Mouse (Mus musculus) kidney, adult 18-20 months (tissue): Measurements from ENCODE around the gene Myadml2.

Experiments
- DNase-seq: peaks from one replicate; pipeline ENCODE4 v3.0.0; 2021

The Myadml2 gene

GRCm38 (mm10) chr11:120629341-120629730 is 18.6 kb downstream of the Myadml2 start:
- peak; percentile 75 for DNase-seq

GRCm38 (mm10) chr11:120628601-120629340 is 19.2 kb downstream of the Myadml2 start:
- no peak for DNase-seq

- no peak for DNase-seq
Observed at GRCm38 (mm10) chr11:120627468-120628300, 20.3 kb downstream of the Myadml2 start.

- no peak for DNase-seq
Observed at GRCm38 (mm10) chr11:120626785-120627467, 21.0 kb downstream of the Myadml2 start.

GRCm38 (mm10) chr11:120625152-120625775 is 22.7 kb downstream of the Myadml2 start, which contains the start of gene Sirt7:
TSS of gene Sirt7 (minus strand) at chr11:120625240.
- no peak for DNase-seq

GRCm38 (mm10) chr11:120624680-120625111 is 23.3 kb downstream of the Myadml2 start:
- peak; percentile 88 for DNase-seq

GRCm38 (mm10) chr11:120623961-120624679 is 23.8 kb downstream of the Myadml2 start:
- DNase-seq: peak; percentile 79

- no peak for DNase-seq
Observed at GRCm38 (mm10) chr11:120622805-120623204, 25.2 kb downstream of the Myadml2 start.

GRCm38 (mm10) chr11:120620195-120620594 is 27.8 kb downstream of the Myadml2 start:
- no peak for DNase-seq

- DNase-seq: no peak
Observed at GRCm38 (mm10) chr11:120618619-120619535, 29.1 kb downstream of the Myadml2 start.

- DNase-seq: peak; percentile 95
Observed at GRCm38 (mm10) chr11:120617519-120618112, 30.3 kb downstream of the Myadml2 start, which contains the start of gene Pcyt2. TSS of gene Pcyt2 (minus strand) at chr11:120617936.

GRCm38 (mm10) chr11:120616617-120617294 is 31.2 kb downstream of the Myadml2 start:
- peak; percentile 71 for DNase-seq

- DNase-seq: no peak
Observed at GRCm38 (mm10) chr11:120615606-120616203, 32.3 kb downstream of the Myadml2 start.

GRCm38 (mm10) chr11:120615167-120615566 is 32.8 kb downstream of the Myadml2 start:
- DNase-seq: no peak

- no peak for DNase-seq
Observed at GRCm38 (mm10) chr11:120613976-120614375, 34.0 kb downstream of the Myadml2 start.

GRCm38 (mm10) chr11:120613481-120613972 is 34.4 kb downstream of the Myadml2 start:
- no peak for DNase-seq

GRCm38 (mm10) chr11:120612763-120613162 is 35.2 kb downstream of the Myadml2 start:
- DNase-seq: peak; percentile 80

GRCm38 (mm10) chr11:120610477-120611046 is 37.4 kb downstream of the Myadml2 start:
- DNase-seq: no peak

- DNase-seq: peak; percentile 48
Observed at GRCm38 (mm10) chr11:120609250-120609649, 38.7 kb downstream of the Myadml2 start.
